Mouse (Mus musculus) embryonic fibroblast, embryonic 13.5 days (primary cell): ENCODE data around the gene Soat1.
"Not testable (repeated sequence)": the region's sequence is repeated elsewhere in the genome, so short reads cannot be mapped to it uniquely, and the experiment has no call there.

Experiments used
- CTCF ChIP-seq: IDR thresholded peaks from 2 replicates; pipeline ENCODE4 v1.5.1; 2011; ENCODE audit warnings: mild to moderate bottlenecking, control low read depth, low read length, moderate library complexity, borderline replicate concordance; ENCODE audit not compliant: insufficient read depth
- POLR2A ChIP-seq: IDR thresholded peaks from 2 replicates; pipeline ENCODE4 v1.6.1; 2011; ENCODE audit warnings: low read depth, mild to moderate bottlenecking, control low read depth, low read length, moderate library complexity

DNA sequence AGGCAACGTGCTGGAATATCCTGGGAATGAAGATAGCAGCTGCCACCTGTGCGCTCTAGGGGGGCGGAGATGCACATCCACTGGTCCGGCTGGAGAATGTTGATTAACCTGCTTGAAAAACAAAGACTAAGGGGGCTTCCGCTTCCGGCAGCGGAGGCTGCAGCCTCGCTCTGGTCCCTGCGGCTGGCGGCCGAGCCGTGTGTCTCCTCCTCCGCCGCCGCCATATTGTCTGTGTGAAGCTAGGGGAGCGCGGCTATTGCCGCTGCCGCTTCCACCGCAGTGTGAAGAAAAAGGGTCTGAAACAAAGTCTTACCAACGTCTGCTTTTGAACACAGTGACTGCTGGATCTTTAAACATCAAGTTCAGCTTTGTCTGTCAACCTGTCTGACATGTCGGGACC is 49.7 kb upstream of the Soat1 start, which contains the start of gene Gm10031:
- not testable (repeated sequence) for TF ChIP-seq CTCF, POLR2A
